ENCODE assay signal across 15 mouse cellular contexts in genomic region chr8:122571750-122572267, GRCm38 (mm10).
"Had no signal": no experiment of that assay in that cellular context is flagged by ENCODE, and none has a peak within 500 bp of the region (broad histone marks: within the 10 kb centered on the region; RNA-seq: fewer than 3 reads in every experiment).

No protein-coding gene starts in this region.

- H3K27ac ChIP-seq: kidney, embryonic 15.5 days; limb, embryonic 15.5 days; midbrain, embryonic 12.5 days; neural tube, embryonic 13.5 days; stomach, embryonic 15.5 days had no signal

- H3K9me3 ChIP-seq: kidney, embryonic 15.5 days; limb, embryonic 15.5 days; megakaryocyte, embryonic 14.5 days; midbrain, embryonic 12.5 days; neural tube, embryonic 13.5 days; stomach, embryonic 15.5 days had no signal

- H3K4me3 ChIP-seq: kidney, embryonic 15.5 days; limb, embryonic 15.5 days; midbrain, embryonic 12.5 days; neural tube, embryonic 13.5 days; stomach, embryonic 15.5 days had no signal

- H3K27me3 ChIP-seq: kidney, embryonic 15.5 days; limb, embryonic 15.5 days; megakaryocyte, embryonic 14.5 days; midbrain, embryonic 12.5 days; neural tube, embryonic 13.5 days; stomach, embryonic 15.5 days had no signal

- ATAC-seq: midbrain, embryonic 16.5 days had no signal

- H3K9ac ChIP-seq: kidney, embryonic 15.5 days; limb, embryonic 15.5 days; lung, embryonic 14.5 days; midbrain, embryonic 12.5 days; neural tube, embryonic 13.5 days; stomach, embryonic 15.5 days had no signal

- H3K4me2 ChIP-seq: kidney, embryonic 15.5 days; limb, embryonic 15.5 days; lung, embryonic 14.5 days; midbrain, embryonic 12.5 days; neural tube, embryonic 13.5 days; stomach, embryonic 15.5 days had no signal

- DNase-seq: kidney, postnatal 14 days; left cerebral cortex, postnatal 4 days; lung, embryonic 14.5 days; lung, postnatal 10 days; retina, postnatal 1 day; right cerebral cortex, postnatal 4 days; spleen, adult 18-20 months; thymus, postnatal 4 days had no signal
